Mouse (Mus musculus) stomach, postnatal 0 days (tissue): ENCODE data around the gene Strn4.

Experiments used
- CTCF ChIP-seq: IDR thresholded peaks from 2 replicates; pipeline ENCODE4 v1.5.1; 2016; ENCODE audit warnings: antibody characterized with exemption, low read depth, mild to moderate bottlenecking, moderate library complexity
- EP300 ChIP-seq: optimal IDR thresholded peaks from 2 replicates; pipeline ENCODE3; 2016; ENCODE audit warnings: antibody characterized with exemption

DNA sequence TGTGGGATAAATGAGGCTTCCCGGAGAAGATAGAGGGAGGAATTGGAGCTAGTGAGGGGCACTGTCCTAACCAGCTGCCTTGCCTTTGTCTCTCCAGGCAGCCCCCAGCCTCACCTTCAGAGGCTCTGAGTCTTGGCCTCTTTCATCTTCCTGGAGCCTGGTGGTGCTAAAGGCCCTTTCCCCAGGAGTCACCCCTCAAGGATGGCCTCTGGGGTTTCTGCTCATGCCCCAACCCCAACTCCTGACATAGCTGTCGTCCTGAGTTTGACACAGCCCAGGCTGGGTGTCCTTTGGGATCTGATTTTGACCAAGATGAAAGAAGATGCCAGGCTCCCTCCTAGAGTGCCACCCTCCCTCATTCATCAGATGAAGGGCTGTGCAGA lies 24.4 kb downstream of the Strn4 start:
- TF ChIP-seq EP300: no peak
- TF ChIP-seq CTCF: no peak
